Mouse (Mus musculus): ENCODE measurements around the gene Bbip1. TPM values are rescaled to one million over a fixed set of nuclear protein-coding genes. Genes with fewer than 3 reads are reported as not detected.

Bbip1 gene
- polyA plus RNA-seq, 1 experiment: 1.6 TPM

DNA sequence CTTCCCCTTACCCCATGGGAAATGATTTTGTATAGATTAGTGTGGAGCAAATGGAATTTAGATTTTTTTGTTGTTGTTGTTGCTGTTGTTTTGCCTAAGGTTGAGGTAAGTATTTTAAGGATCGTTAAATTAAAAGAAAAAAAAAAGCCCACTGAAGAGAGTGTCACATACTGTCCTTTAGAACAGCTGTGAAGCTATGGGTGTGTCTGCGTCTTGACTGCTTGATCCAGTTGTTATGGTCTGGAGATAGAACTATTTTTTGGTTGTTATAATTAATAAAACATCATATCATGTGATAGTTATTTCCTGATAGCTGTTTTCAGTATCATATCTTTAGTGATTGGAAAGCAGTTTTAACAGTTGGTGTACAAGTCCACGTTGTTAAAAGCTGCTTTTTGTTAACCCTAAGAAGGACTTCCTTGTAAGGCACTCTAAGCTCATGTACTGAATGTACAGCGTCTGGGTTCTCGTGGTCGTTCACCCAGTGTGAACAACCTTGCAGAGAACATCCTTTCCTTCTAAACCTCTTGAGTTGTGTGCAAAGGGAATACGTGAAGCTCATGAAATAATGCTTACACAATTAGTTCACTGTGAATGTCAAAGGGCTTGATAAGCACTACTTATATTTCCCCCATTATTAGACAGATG, 39.5 kb downstream of the Bbip1 start:
- TF ChIP-seq CTCF (IDR thresholded peaks at IDR 0.05; ENCODE audit: extremely low read depth, insufficient read length, insufficient replicate concordance, low read depth, low read length): no peak
- no peak for TF ChIP-seq POLR2A (IDR thresholded peaks at IDR 0.05; ENCODE audit: low read depth, low read length)
- H3K4me3 ChIP-seq (ENCODE audit: low read depth, low read length): no peak overlapping the region
- H3K27ac ChIP-seq (ENCODE audit: insufficient read depth, low read depth, low read length): peak overlapping the region; percentile 35; the same call in 1 of the 2 replicates
- 4% methylated on average over 7 of the region's 7 CpGs for WGBS
- peaks cover 19% of the 10 kb centered on the region for H3K4me1 ChIP-seq (ENCODE audit: control insufficient read depth, insufficient read depth, insufficient read length, low read length)
- H3K36me3 ChIP-seq (ENCODE audit: control insufficient read depth, insufficient read depth, low read length): peaks cover 11% of the 10 kb centered on the region
- no peaks in the 10 kb centered on the region for H3K27me3 ChIP-seq (ENCODE audit: control insufficient read depth, insufficient read depth, low read length)

DNA sequence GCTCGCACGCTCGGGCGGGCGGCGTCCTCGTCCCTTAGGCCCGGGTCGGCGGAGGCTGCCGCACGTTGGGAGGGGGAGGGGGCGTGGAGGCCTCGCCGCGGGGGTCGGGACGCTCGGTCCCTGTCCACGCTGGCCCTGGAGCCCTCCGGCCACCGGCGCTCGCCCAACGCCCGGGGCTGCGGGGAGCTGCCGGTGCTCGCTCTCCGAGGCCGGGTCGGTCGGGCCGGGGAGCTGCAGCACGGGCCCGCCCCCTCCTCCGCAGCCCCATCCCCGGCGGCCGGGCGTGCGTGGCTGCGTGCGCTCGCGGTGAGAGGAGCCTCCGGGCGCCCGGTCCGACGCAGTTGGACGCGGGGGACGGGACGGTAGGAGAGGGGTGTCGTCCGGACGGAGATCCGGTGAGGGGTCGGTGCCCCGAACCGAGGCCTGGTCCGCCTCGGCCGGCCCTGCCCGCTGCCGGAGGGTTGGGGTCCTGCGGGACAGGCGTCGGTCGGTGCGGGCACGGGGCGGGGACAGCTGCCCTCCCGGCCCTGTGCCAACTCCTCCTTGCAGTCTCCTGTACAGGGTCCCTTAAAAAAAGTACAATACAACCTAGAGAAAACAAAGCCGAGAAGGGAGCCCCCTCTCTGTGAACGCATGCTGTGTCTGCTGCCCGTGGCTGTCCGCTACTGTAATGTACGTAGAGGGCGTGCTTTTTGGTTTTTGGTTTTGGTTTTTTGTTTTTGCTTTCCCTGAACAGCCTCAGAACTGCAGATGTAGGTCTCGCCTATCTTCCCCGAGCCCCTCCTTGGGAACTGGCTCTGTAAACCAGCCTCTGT, 40.7 kb downstream of the Bbip1 start:
- no peaks in the 10 kb centered on the region for H3K27me3 ChIP-seq (ENCODE audit: control insufficient read depth, insufficient read depth, low read length)
- H3K4me3 ChIP-seq (ENCODE audit: low read depth, low read length): peak overlapping the region; percentile 100
- peaks cover 22% of the 10 kb centered on the region for H3K4me1 ChIP-seq (ENCODE audit: control insufficient read depth, insufficient read depth, insufficient read length, low read length)
- 1% methylated on average over 82 of the region's 83 CpGs for WGBS
- TF ChIP-seq POLR2A (IDR thresholded peaks at IDR 0.05; ENCODE audit: low read depth, low read length) (no peak; the same call in 1 of the 2 replicates), CTCF (IDR thresholded peaks at IDR 0.05; ENCODE audit: extremely low read depth, insufficient read length, insufficient replicate concordance, low read depth, low read length) (peak; percentile 38; the same call in 1 of the 2 replicates)
- peak overlapping the region; percentile 87 for H3K27ac ChIP-seq (ENCODE audit: insufficient read depth, low read depth, low read length)
- H3K36me3 ChIP-seq (ENCODE audit: control insufficient read depth, insufficient read depth, low read length): peaks cover 5% of the 10 kb centered on the region

DNA sequence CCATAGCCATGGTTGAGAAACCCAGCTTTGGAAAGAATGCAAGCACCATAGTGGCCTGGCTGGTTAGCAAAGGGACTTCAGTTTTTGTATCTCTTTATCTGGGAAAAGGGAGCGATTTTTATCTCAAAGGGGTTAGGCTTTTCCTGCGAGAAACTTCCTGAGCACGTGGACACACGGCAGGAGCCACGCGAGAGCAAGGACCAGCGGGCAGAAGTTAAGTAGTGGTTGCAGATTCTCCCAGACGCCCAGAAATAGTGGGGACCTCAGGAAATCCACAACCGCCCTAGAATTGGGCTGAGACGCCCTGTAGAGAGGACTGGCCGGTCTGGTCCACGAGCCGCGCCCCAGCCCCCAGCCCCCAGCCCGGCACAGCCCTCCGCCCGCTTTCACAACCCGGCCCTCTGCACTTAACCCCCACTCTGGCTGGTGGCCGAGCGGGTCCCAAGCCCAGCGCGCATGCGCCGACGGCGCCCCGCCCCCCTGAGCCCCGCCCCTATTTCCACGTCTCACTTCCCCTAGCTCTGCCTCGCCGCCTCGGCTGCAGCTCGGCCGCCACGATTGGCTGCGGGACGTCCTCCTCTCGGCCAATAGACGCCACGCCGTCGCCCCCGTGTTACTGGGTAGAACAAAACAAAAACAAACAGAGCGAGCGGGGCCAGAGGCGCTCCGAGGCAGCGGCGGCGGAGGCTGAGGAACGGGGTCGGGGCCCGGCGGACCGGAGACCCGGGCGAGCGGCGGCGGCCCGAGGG, 41.5 kb downstream of the Bbip1 start:
- peak overlapping the region; percentile 100 for H3K4me3 ChIP-seq (ENCODE audit: low read depth, low read length)
- peak overlapping the region; percentile 87 for H3K27ac ChIP-seq (ENCODE audit: insufficient read depth, low read depth, low read length)
- TF ChIP-seq CTCF (IDR thresholded peaks at IDR 0.05; ENCODE audit: extremely low read depth, insufficient read length, insufficient replicate concordance, low read depth, low read length) (no peak), POLR2A (IDR thresholded peaks at IDR 0.05; ENCODE audit: low read depth, low read length) (peak; percentile 98)
- no peaks in the 10 kb centered on the region for H3K27me3 ChIP-seq (ENCODE audit: control insufficient read depth, insufficient read depth, low read length)
- H3K4me1 ChIP-seq (ENCODE audit: control insufficient read depth, insufficient read depth, insufficient read length, low read length): peaks cover 25% of the 10 kb centered on the region
- under 1% methylated on average over 60 of the region's 61 CpGs for WGBS
- H3K36me3 ChIP-seq (ENCODE audit: control insufficient read depth, insufficient read depth, low read length): no peaks in the 10 kb centered on the region

DNA sequence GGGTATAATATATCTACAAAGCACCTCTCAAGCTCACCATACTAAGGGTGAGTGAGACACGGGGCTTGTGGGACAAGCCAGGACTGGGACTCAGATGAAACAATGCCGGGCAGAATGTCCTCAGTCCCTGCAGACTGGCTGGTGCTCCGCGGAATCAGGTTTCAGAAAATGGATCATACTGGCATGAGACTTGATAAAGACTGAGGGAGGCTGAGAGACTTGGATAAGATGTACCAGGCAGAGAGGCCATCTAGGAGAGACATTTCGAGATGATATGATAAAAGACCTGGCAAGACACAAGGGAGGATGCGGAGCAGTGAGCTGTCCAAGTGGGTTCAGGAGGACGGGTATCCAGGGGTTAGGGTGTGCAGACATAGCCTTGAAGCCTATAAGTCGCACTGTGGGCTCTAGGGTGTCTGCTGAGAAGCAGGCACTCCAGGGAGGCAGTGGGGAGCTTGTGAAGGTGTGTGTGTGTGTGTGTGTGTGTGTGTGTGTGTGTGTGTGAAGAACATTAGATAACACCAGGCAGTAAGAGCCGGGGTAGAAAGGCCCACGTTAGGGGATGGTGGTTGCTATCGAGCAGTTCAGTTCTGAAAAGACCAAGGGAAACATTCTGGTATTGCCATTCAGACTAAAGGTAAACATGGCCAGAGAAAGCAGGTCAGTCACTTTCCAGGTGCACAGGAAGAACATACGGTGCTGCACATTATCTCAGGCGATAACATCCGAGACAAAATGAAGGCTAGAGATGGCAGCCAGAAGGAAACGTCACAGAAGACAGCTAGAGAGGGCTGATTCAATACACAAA, 42.3 kb downstream of the Bbip1 start:
- Histone ChIP-seq H3K27me3 (ENCODE audit: control insufficient read depth, insufficient read depth, low read length) (no peaks in the 10 kb centered on the region), H3K27ac (ENCODE audit: insufficient read depth, low read depth, low read length) (peak overlapping the region; percentile 81), H3K36me3 (ENCODE audit: control insufficient read depth, insufficient read depth, low read length) (no peaks in the 10 kb centered on the region), H3K4me1 (ENCODE audit: control insufficient read depth, insufficient read depth, insufficient read length, low read length) (peaks cover 27% of the 10 kb centered on the region), H3K4me3 (ENCODE audit: low read depth, low read length) (no peak overlapping the region)
- TF ChIP-seq CTCF (IDR thresholded peaks at IDR 0.05; ENCODE audit: extremely low read depth, insufficient read length, insufficient replicate concordance, low read depth, low read length) (no peak), POLR2A (IDR thresholded peaks at IDR 0.05; ENCODE audit: low read depth, low read length) (no peak)
- WGBS: 40% methylated on average over 15 of the region's 15 CpGs

DNA sequence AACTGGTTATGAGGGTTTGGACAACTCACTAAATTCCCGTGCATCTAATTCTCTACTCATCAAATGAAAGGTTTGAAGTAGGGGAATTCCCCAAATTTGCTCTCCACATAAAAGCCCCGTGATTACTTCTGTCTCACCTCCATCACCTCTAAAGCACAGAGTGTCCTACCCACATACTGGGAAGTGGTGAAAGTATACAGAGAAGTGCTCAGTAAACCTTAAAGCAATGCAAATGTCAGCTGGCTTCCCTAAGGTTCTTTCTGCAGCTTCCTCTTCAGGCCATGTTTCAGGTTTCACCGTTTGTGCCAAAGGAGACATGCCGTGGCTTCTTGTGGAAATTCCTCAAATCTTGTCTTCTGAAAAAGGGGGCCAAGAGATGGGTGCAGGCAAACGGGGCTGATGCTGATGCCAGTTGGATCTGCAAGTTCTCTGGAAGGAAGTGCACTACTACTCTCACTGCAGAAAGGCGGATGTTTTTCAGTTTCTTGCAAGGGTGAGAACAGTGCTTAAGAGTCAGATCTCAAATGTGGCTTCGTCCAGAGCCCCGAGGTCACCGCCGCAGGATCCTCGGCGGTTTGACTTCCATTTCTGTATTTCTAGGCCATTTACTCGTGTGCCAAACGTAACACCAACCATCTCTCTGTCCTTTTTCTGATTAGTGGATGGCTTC, 44.4 kb downstream of the Bbip1 start:
- H3K4me1 ChIP-seq (ENCODE audit: control insufficient read depth, insufficient read depth, insufficient read length, low read length): peaks cover 32% of the 10 kb centered on the region
- TF ChIP-seq POLR2A (IDR thresholded peaks at IDR 0.05; ENCODE audit: low read depth, low read length) (no peak), CTCF (IDR thresholded peaks at IDR 0.05; ENCODE audit: extremely low read depth, insufficient read length, insufficient replicate concordance, low read depth, low read length) (no peak)
- H3K4me3 ChIP-seq (ENCODE audit: low read depth, low read length): no peak overlapping the region
- no peaks in the 10 kb centered on the region for H3K27me3 ChIP-seq (ENCODE audit: control insufficient read depth, insufficient read depth, low read length)
- H3K36me3 ChIP-seq (ENCODE audit: control insufficient read depth, insufficient read depth, low read length): no peaks in the 10 kb centered on the region
- WGBS: 72% methylated on average over 14 of the region's 14 CpGs
- peak overlapping the region; percentile 24 for H3K27ac ChIP-seq (ENCODE audit: insufficient read depth, low read depth, low read length)
